Comparison of ENCODE assay signal across 11 mouse cellular contexts in genomic region chr11:95827168-95827447, GRCm38 (mm10). TPM values are rescaled to one million over a fixed set of nuclear protein-coding genes. Genes with fewer than 3 reads are reported as not detected.
A peak's percentile ranks its signal among the peaks of the same experiment; 100 is the strongest.
DNase-seq lines count a peak whose midpoint lies in the region; ATAC-seq lines count a peak whose summit lies in the region.
"Had no signal": no experiment of that assay in that cellular context is flagged by ENCODE, and none has a peak within 500 bp of the region (broad histone marks: within the 10 kb centered on the region; RNA-seq: fewer than 3 reads in every experiment).

No protein-coding gene starts in this region.

- peaks cover 47% of the 10 kb centered on the region for H3K27me3 ChIP-seq in heart, embryonic 15.5 days
- peaks cover 61% of the 10 kb centered on the region for H3K27me3 ChIP-seq in liver, embryonic 15.5 days

- no peaks in the 10 kb centered on the region for H3K9me3 ChIP-seq in heart, embryonic 15.5 days (replicated peaks)
- no peaks in the 10 kb centered on the region for H3K9me3 ChIP-seq in liver, embryonic 15.5 days (replicated peaks)
- H3K9me3 ChIP-seq: neural tube, embryonic 13.5 days had no signal

- 16% methylated on average over 3 of the region's 3 CpGs for WGBS in heart, embryonic 15.5 days
- WGBS in liver, embryonic 15.5 days (ENCODE audit: insufficient replicate concordance) = 7% methylated on average over 3 of the region's 3 CpGs

- no peak overlapping the region for H3K4me3 ChIP-seq in heart, embryonic 15.5 days
- H3K4me3 ChIP-seq in liver, embryonic 15.5 days (replicated peaks) = peak overlapping the region; percentile 76
- H3K4me3 ChIP-seq: neural tube, embryonic 13.5 days had no signal

- no peak overlapping the region for H3K9ac ChIP-seq in heart, embryonic 15.5 days
- peak overlapping the region; percentile 45 for H3K9ac ChIP-seq in liver, embryonic 15.5 days
- H3K9ac ChIP-seq: neural tube, embryonic 13.5 days had no signal

- peaks cover 47% of the 10 kb centered on the region for H3K4me1 ChIP-seq in heart, embryonic 15.5 days (replicated peaks)
- H3K4me1 ChIP-seq in liver, embryonic 15.5 days (replicated peaks) = peaks cover 84% of the 10 kb centered on the region

- H3K36me3 ChIP-seq in heart, embryonic 15.5 days = no peaks in the 10 kb centered on the region
- peaks cover 16% of the 10 kb centered on the region for H3K36me3 ChIP-seq in liver, embryonic 15.5 days (replicated peaks)
- H3K36me3 ChIP-seq: neural tube, embryonic 13.5 days had no signal

- no peak for ATAC-seq in heart, embryonic 15.5 days (replicated peaks; ENCODE audit: insufficient number of reproducible peaks, insufficient read depth, low FRiP score, low read depth)
- no peak for ATAC-seq in liver, embryonic 15.5 days (ENCODE audit: insufficient read depth)
- ATAC-seq: CD4-positive, CD25-positive, alpha-beta regulatory T cell, adult 4 months had no signal

- no peak for DNase-seq in heart, postnatal 36 days
- DNase-seq in thymus, postnatal 25 days = peak; percentile 8
- DNase-seq in thymus, postnatal 14 days = no peak
- no peak for DNase-seq in layer of hippocampus, adult 11-12 months (ENCODE audit: low spot score)
- no peak for DNase-seq in left cerebral cortex, postnatal 36 days (ENCODE audit: low spot score in 2 of 2)
- DNase-seq: gastrocnemius, postnatal 25 days had no signal

- H3K4me2 ChIP-seq in heart, embryonic 15.5 days = no peak overlapping the region
- H3K4me2 ChIP-seq in liver, embryonic 15.5 days = peak overlapping the region; percentile 98
- H3K4me2 ChIP-seq: neural tube, embryonic 13.5 days had no signal

- intact Hi-C loops in heart, postnatal 36 days (cut with DNase I) = loop anchor here (1.0 kb wide), 2 partner anchors 26 to 154 kb away; no protein-coding TSS in a partner anchor
- intact Hi-C loops in left cerebral cortex, postnatal 36 days (cut with DNase I) = loop anchor here (5.0 kb wide), 1 partner anchor 205 kb away; the partner anchor contains the start of gene Snf8

- peak overlapping the region; percentile 25 for H3K27ac ChIP-seq in heart, embryonic 15.5 days
- H3K27ac ChIP-seq in liver, embryonic 15.5 days (replicated peaks) = peak overlapping the region; percentile 84
- H3K27ac ChIP-seq: neural tube, embryonic 13.5 days; stomach, postnatal 0 days had no signal

RNA-seq across cellular contexts. Expression of gene Phospho1, which starts 2.8 kb away (rescaled TPM):
- 4.5 and 5.3 TPM in 2 replicates for polyA plus RNA-seq in heart, embryonic 15.5 days (2015; fragmentation: Nextera tagmentation; extraction: Ambion mirVana)
- total RNA-seq in heart, postnatal 36 days (2021) = 100 to 1,000 TPM; 174 to 180 TPM
- 6.4 and 7.1 TPM in 2 replicates for polyA plus RNA-seq in liver, embryonic 15.5 days (2015; fragmentation: Nextera tagmentation; extraction: Ambion mirVana)
- total RNA-seq in left cerebral cortex, postnatal 36 days (2021) = 10 to 100 TPM; 70.8 to 84.6 TPM
- polyA plus RNA-seq: CD4-positive, CD25-positive, alpha-beta regulatory T cell, adult 4 months; neural tube, embryonic 13.5 days had no signal

RNA-seq across cellular contexts. Expression of gene Gngt2, which starts 9.9 kb away (rescaled TPM):
- 29.4 and 31.8 TPM in 2 replicates for polyA plus RNA-seq in heart, embryonic 15.5 days (2015; fragmentation: Nextera tagmentation; extraction: Ambion mirVana)
- 10 to 100 TPM; 15.3 to 23.5 TPM for total RNA-seq in heart, postnatal 36 days (2021)
- polyA plus RNA-seq in liver, embryonic 15.5 days (2015; fragmentation: Nextera tagmentation; extraction: Ambion mirVana) = 20.1 and 22.1 TPM in 2 replicates
- 1 to 10 TPM; 3.1 to 3.9 TPM for total RNA-seq in left cerebral cortex, postnatal 36 days (2021)

RNA-seq across cellular contexts. Expression of gene Abi3, which starts 15.2 kb away (rescaled TPM):
- 13.0 and 22.0 TPM in 2 replicates for polyA plus RNA-seq in heart, embryonic 15.5 days (2015; fragmentation: Nextera tagmentation; extraction: Ambion mirVana)
- total RNA-seq in heart, postnatal 36 days (2021) = 10 to 100 TPM in 1 of 2 experiments, 1 to 10 TPM in 1; 9.3 to 13.7 TPM
- polyA plus RNA-seq in liver, embryonic 15.5 days (2015; fragmentation: Nextera tagmentation; extraction: Ambion mirVana) = 6.9 and 7.0 TPM in 2 replicates
- total RNA-seq in left cerebral cortex, postnatal 36 days (2021) = 1 to 10 TPM; 5.1 to 5.3 TPM
